Mouse (Mus musculus) bone marrow macrophage, adult 2 months (primary cell): ENCODE data around the gene Mfsd2a.

Experiments used
- CTCF ChIP-seq: IDR thresholded peaks from 2 replicates; pipeline ENCODE4 v1.5.1; 2012; ENCODE audit warnings: low read depth, mild to moderate bottlenecking, low read length, moderate library complexity
- POLR2A ChIP-seq: IDR thresholded peaks from 2 replicates; pipeline ENCODE4 v1.6.1; 2012; ENCODE audit warnings: mild to moderate bottlenecking, low read depth, low read length, borderline replicate concordance

GRCm38 (mm10) chr4:122922841-122923240 lies 38.1 kb downstream of the Mfsd2a start:
- TF ChIP-seq CTCF = no peak
- TF ChIP-seq POLR2A = no peak
